ENCODE assay signal across 8 mouse cellular contexts in genomic region chrX:152327689-152328052, GRCm38 (mm10). TPM values are rescaled to one million over a fixed set of nuclear protein-coding genes. Genes with fewer than 3 reads are reported as not detected.
A peak's percentile ranks its signal among the peaks of the same experiment; 100 is the strongest.
DNase-seq lines count a peak whose midpoint lies in the region; ATAC-seq and TF ChIP-seq lines count a peak whose summit lies in the region.

No protein-coding gene starts in this region.

- no peak for TF ChIP-seq CTCF in ES-Bruce4 (IDR thresholded peaks at IDR 0.05; ENCODE audit: low read depth, low read length)

- H3K9ac ChIP-seq in heart, embryonic 11.5 days (ENCODE audit: low read depth, low read length) = 0 out of 2 replicates have a peak overlapping the region, but pooled peaks have one; percentile 43
- peak overlapping the region; percentile 77 for H3K9ac ChIP-seq in ES-Bruce4 (ENCODE audit: low read depth, poor library complexity, severe bottlenecking)
- H3K9ac ChIP-seq in forebrain, embryonic 16.5 days (replicated peaks; ENCODE audit: low read depth, low read length) = peak overlapping the region; percentile 17; the same call in 1 of the 2 replicates
- H3K9ac ChIP-seq in liver, embryonic 16.5 days (ENCODE audit: low read depth, low read length) = no peak overlapping the region

- TF ChIP-seq POLR2A in ES-Bruce4 (IDR thresholded peaks at IDR 0.05; ENCODE audit: insufficient read depth, low read length) = no peak

- no peak for ATAC-seq in heart, embryonic 11.5 days (replicated peaks; ENCODE audit: insufficient number of reproducible peaks, low FRiP score, low TSS enrichment)
- ATAC-seq in forebrain, embryonic 16.5 days = peak; percentile 32
- ATAC-seq in liver, embryonic 16.5 days (ENCODE audit: low read depth) = 0 out of 2 replicates have a peak, but pooled peaks have one; percentile 5

- H3K27ac ChIP-seq in heart, embryonic 11.5 days (ENCODE audit: low read depth, low read length) = no peak overlapping the region
- peak overlapping the region; percentile 89 for H3K27ac ChIP-seq in ES-Bruce4 (ENCODE audit: insufficient read depth, low read length)
- no peak overlapping the region for H3K27ac ChIP-seq in forebrain, embryonic 16.5 days (ENCODE audit: low read length)
- peak overlapping the region; percentile 25; the same call in 1 of the 2 replicates for H3K27ac ChIP-seq in liver, embryonic 16.5 days (ENCODE audit: low read length)

- H3K9me3 ChIP-seq in heart, embryonic 11.5 days (replicated peaks; ENCODE audit: control insufficient read depth, low read length) = no peaks in the 10 kb centered on the region
- no peaks in the 10 kb centered on the region for H3K9me3 ChIP-seq in ES-Bruce4 (replicated peaks; ENCODE audit: control insufficient read depth, insufficient read depth, low read length, poor library complexity, severe bottlenecking)
- H3K9me3 ChIP-seq in forebrain, embryonic 16.5 days (ENCODE audit: control insufficient read depth, low read length) = no peaks in the 10 kb centered on the region
- H3K9me3 ChIP-seq in liver, embryonic 16.5 days (replicated peaks; ENCODE audit: control insufficient read depth, low read length) = no peaks in the 10 kb centered on the region

- H3K4me2 ChIP-seq in heart, embryonic 11.5 days = peak overlapping the region; percentile 66
- peak overlapping the region; percentile 57 for H3K4me2 ChIP-seq in forebrain, embryonic 16.5 days (ENCODE audit: low read length)
- peak overlapping the region; percentile 57 for H3K4me2 ChIP-seq in liver, embryonic 16.5 days (ENCODE audit: low read depth, low read length)

- TF ChIP-seq EP300 in ES-Bruce4 (IDR thresholded peaks at IDR 0.05; ENCODE audit: insufficient read depth, low read depth, low read length) = no peak

- DNase-seq in heart, postnatal 4 days = no peak
- no peak for DNase-seq in thymus, postnatal 4 days
- no peak for DNase-seq in cerebellum, adult 11 months
- DNase-seq in spleen, postnatal 4 days (ENCODE audit: low spot score in 2 of 2) = no peak

- H3K27me3 ChIP-seq in heart, embryonic 11.5 days (ENCODE audit: control insufficient read depth, insufficient read depth, low read length) = peaks cover 6% of the 10 kb centered on the region
- no peaks in the 10 kb centered on the region for H3K27me3 ChIP-seq in ES-Bruce4 (ENCODE audit: control insufficient read depth, insufficient read depth, low read length, poor library complexity, severe bottlenecking)
- peaks cover 7% of the 10 kb centered on the region; the same call in 1 of the 2 replicates for H3K27me3 ChIP-seq in forebrain, embryonic 16.5 days (replicated peaks; ENCODE audit: control insufficient read depth, insufficient read depth, low read length)
- no peaks in the 10 kb centered on the region; the same call in 1 of the 2 replicates for H3K27me3 ChIP-seq in liver, embryonic 16.5 days (ENCODE audit: control insufficient read depth, insufficient read depth, low read depth, low read length)

- WGBS in heart, embryonic 11.5 days (ENCODE audit: insufficient replicate concordance) = 22% methylated on average over 8 of the region's 8 CpGs
- WGBS in forebrain, embryonic 16.5 days = 20% methylated on average over 8 of the region's 8 CpGs
- 24% methylated on average over 8 of the region's 8 CpGs for WGBS in liver, embryonic 16.5 days (ENCODE audit: insufficient replicate concordance)

- H3K36me3 ChIP-seq in heart, embryonic 11.5 days (ENCODE audit: control insufficient read depth, insufficient read depth, low read length) = no peaks in the 10 kb centered on the region
- H3K36me3 ChIP-seq in ES-Bruce4 (ENCODE audit: control insufficient read depth, insufficient read depth, low read length, poor library complexity, severe bottlenecking) = no peaks in the 10 kb centered on the region
- no peaks in the 10 kb centered on the region for H3K36me3 ChIP-seq in forebrain, embryonic 16.5 days (ENCODE audit: control insufficient read depth, insufficient read depth)
- H3K36me3 ChIP-seq in liver, embryonic 16.5 days (ENCODE audit: control insufficient read depth, insufficient read depth) = no peaks in the 10 kb centered on the region

- peak overlapping the region; percentile 63 for H3K4me3 ChIP-seq in heart, embryonic 11.5 days (ENCODE audit: low read depth, low read length)
- no peak overlapping the region for H3K4me3 ChIP-seq in ES-Bruce4 (ENCODE audit: low read depth, low read length)
- H3K4me3 ChIP-seq in forebrain, embryonic 16.5 days (replicated peaks; ENCODE audit: low read length) = peak overlapping the region; percentile 55
- peak overlapping the region; percentile 71 for H3K4me3 ChIP-seq in liver, embryonic 16.5 days (ENCODE audit: low read depth, low read length)

- no peaks in the 10 kb centered on the region for H3K4me1 ChIP-seq in heart, embryonic 11.5 days (ENCODE audit: control insufficient read depth, insufficient read depth, low read length)
- H3K4me1 ChIP-seq in ES-Bruce4 (ENCODE audit: control insufficient read depth, insufficient read depth, low read length) = no peaks in the 10 kb centered on the region
- peaks cover 3% of the 10 kb centered on the region; the same call in 1 of the 2 replicates for H3K4me1 ChIP-seq in forebrain, embryonic 16.5 days (replicated peaks; ENCODE audit: control insufficient read depth, insufficient read depth, low read length)
- H3K4me1 ChIP-seq in liver, embryonic 16.5 days (ENCODE audit: control insufficient read depth, low read depth, low read length) = peaks cover 8% of the 10 kb centered on the region; the same call in 1 of the 2 replicates

RNA-seq across cellular contexts. Expression of gene Kantr, which starts 0.4 kb away (rescaled TPM):
- polyA plus RNA-seq in heart, embryonic 11.5 days (2014; fragmentation: Nextera tagmentation; extraction: Ambion mirVana) = 9.7 and 13.8 TPM in 2 replicates
- 1 to 10 TPM; 3.0 to 3.5 TPM for total RNA-seq in heart, postnatal 4 days (2021)
- 24.3 and 29.5 TPM in 2 replicates for polyA plus RNA-seq in ES-Bruce4 (2011; ENCODE audit: insufficient read depth, insufficient read length, low read depth, missing spikeins)
- polyA plus RNA-seq in forebrain, embryonic 16.5 days (2015; fragmentation: Nextera tagmentation; extraction: Ambion mirVana) = 27.3 and 35.1 TPM in 2 replicates
- 2.8 and 3.4 TPM in 2 replicates for polyA plus RNA-seq in liver, embryonic 16.5 days (2015; fragmentation: Nextera tagmentation; extraction: Ambion mirVana)

RNA-seq across cellular contexts. Expression of gene Tspyl2, which starts 14.6 kb away (rescaled TPM):
- 15.7 and 19.0 TPM in 2 replicates for polyA plus RNA-seq in heart, embryonic 11.5 days (2014; fragmentation: Nextera tagmentation; extraction: Ambion mirVana)
- total RNA-seq in heart, postnatal 4 days (2021) = 10 to 100 TPM; 13.5 to 14.6 TPM
- 16.1 and 19.5 TPM in 2 replicates for polyA plus RNA-seq in ES-Bruce4 (2011; ENCODE audit: insufficient read depth, insufficient read length, low read depth, missing spikeins)
- 49.2 and 60.6 TPM in 2 replicates for polyA plus RNA-seq in forebrain, embryonic 16.5 days (2015; fragmentation: Nextera tagmentation; extraction: Ambion mirVana)
- polyA plus RNA-seq in liver, embryonic 16.5 days (2015; fragmentation: Nextera tagmentation; extraction: Ambion mirVana) = 5.6 and 6.6 TPM in 2 replicates

RNA-seq across cellular contexts. Expression of gene Gpr173, which starts 40.8 kb away (rescaled TPM):
- 3.0 and 4.2 TPM in 2 replicates for polyA plus RNA-seq in heart, embryonic 11.5 days (2014; fragmentation: Nextera tagmentation; extraction: Ambion mirVana)
- 1 to 10 TPM; 3.4 to 3.9 TPM for total RNA-seq in heart, postnatal 4 days (2021)
- polyA plus RNA-seq in ES-Bruce4 (2011; ENCODE audit: insufficient read depth, insufficient read length, low read depth, missing spikeins) = 2.7 and 4.3 TPM in 2 replicates
- 10.1 and 11.1 TPM in 2 replicates for polyA plus RNA-seq in forebrain, embryonic 16.5 days (2015; fragmentation: Nextera tagmentation; extraction: Ambion mirVana)
- polyA plus RNA-seq in liver, embryonic 16.5 days (2015; fragmentation: Nextera tagmentation; extraction: Ambion mirVana) = 0.11 and 0.16 TPM in 2 replicates

Comparison
In these comparisons a context has a peak if more than half of its experiments do, and no peak if none do; other contexts are left out.
1. H3K27ac ChIP-seq: peak in ES-Bruce4 (single experiment) and liver, embryonic 16.5 days (single experiment); none in heart, embryonic 11.5 days (single experiment) and forebrain, embryonic 16.5 days (single experiment).
2. Peak in every context shown above with its lines, with median percentiles within 50 percentile points of each other: H3K4me2 ChIP-seq.